Mouse (Mus musculus) liver, adult 2 months (tissue): ENCODE data around the gene Il11.

ENCODE experiments used
- CTCF ChIP-seq: fragments of 200-500 bp; IDR thresholded peaks from 2 replicates; pipeline ENCODE4 v1.5.1; 2011; ENCODE audit warnings: low read depth, low read length, control low read depth
- POLR2A ChIP-seq: fragments of 200-500 bp; IDR thresholded peaks from 2 replicates; pipeline ENCODE4 v1.6.1; 2011; ENCODE audit warnings: low read length, control low read depth; ENCODE audit not compliant: insufficient read depth; ENCODE audit errors: extremely low read depth

- TF ChIP-seq CTCF (no peak), POLR2A (no peak)
Observed at GRCm38 (mm10) chr7:4748321-4748720, 34.3 kb downstream of the Il11 start.
